Mouse (Mus musculus) cerebellum, postnatal 10 days (tissue): ENCODE results near the gene Pld4.

Experiments used
- DNase-seq, 2 experiments: peaks; one replicate each; pipeline ENCODE4 v3.0.0; 2021; ENCODE audit warnings: mixed read lengths in 2 of 2

The Pld4 gene

GRCm38 (mm10) chr12:112768166-112768565 is 7.7 kb downstream of the Pld4 start:
- DNase-seq: no peak

GRCm38 (mm10) chr12:112769031-112769430 is 8.6 kb downstream of the Pld4 start:
- DNase-seq: peak; percentile 41 to 47

- DNase-seq: no peak
These were observed 9.3 kb downstream of the Pld4 start for GRCm38 (mm10) chr12:112769751-112770150.

- DNase-seq: no peak
These were observed 9.9 kb downstream of the Pld4 start for GRCm38 (mm10) chr12:112770396-112770795.

GRCm38 (mm10) chr12:112772306-112772705 is 11.9 kb downstream of the Pld4 start:
- no peak for DNase-seq

- DNase-seq: no peak
These were observed 12.9 kb downstream of the Pld4 start for GRCm38 (mm10) chr12:112773366-112773765.

- no peak for DNase-seq
These were observed 13.6 kb downstream of the Pld4 start for GRCm38 (mm10) chr12:112774026-112774425.

- no peak for DNase-seq
These were observed 14.0 kb downstream of the Pld4 start for GRCm38 (mm10) chr12:112774481-112774880.

- no peak for DNase-seq
These were observed 30.6 kb downstream of the Pld4 start for GRCm38 (mm10) chr12:112791026-112791425.

- peak; percentile 78 to 85 for DNase-seq
These were observed 33.3 kb downstream of the Pld4 start for GRCm38 (mm10) chr12:112793601-112794355.

GRCm38 (mm10) chr12:112794356-112794816 is 33.9 kb downstream of the Pld4 start:
- DNase-seq: no peak

GRCm38 (mm10) chr12:112794998-112795397 is 34.5 kb downstream of the Pld4 start:
- no peak for DNase-seq

GRCm38 (mm10) chr12:112795466-112796104 is 35.1 kb downstream of the Pld4 start:
- DNase-seq: no peak

GRCm38 (mm10) chr12:112796551-112797510 is 36.4 kb downstream of the Pld4 start:
- DNase-seq: no peak

GRCm38 (mm10) chr12:112797672-112798331 is 37.3 kb downstream of the Pld4 start:
- DNase-seq: peak; percentile 58 to 76

- DNase-seq: peak in 1 of 2 experiments; percentile 56
These were observed 37.9 kb downstream of the Pld4 start for GRCm38 (mm10) chr12:112798332-112798681.

GRCm38 (mm10) chr12:112798716-112799115 is 38.3 kb downstream of the Pld4 start:
- DNase-seq: no peak

GRCm38 (mm10) chr12:112799237-112799970 is 38.9 kb downstream of the Pld4 start:
- DNase-seq: no peak

GRCm38 (mm10) chr12:112800476-112800875 is 40.0 kb downstream of the Pld4 start:
- DNase-seq: peak; percentile 84 to 90

- peak; percentile 81 to 86 for DNase-seq
These were observed 41.7 kb downstream of the Pld4 start, which contains the start of gene Ahnak2 for GRCm38 (mm10) chr12:112801864-112802846. Ahnak2 (minus strand) TSS chr12:112802657.
